Mouse (Mus musculus) regulatory T cell (primary cell): ENCODE results near the gene Serinc3.

Experiments used
- in situ Hi-C: fragments of 300-600 bp; cut with MboI, MseI; formaldehyde crosslinking; loops from one replicate; pipeline ENCODE4 v1.15.1; 2025; ENCODE audit warnings: high pct_unique_total_duplicates

The Serinc3 gene

GRCm38 (mm10) chr2:163596057-163596872, 48.7 kb downstream of the Serinc3 start:
- in situ Hi-C loops, result loop anchor here (5.0 to 10.0 kb wide), 4 partner anchors 61 to 541 kb away; partner anchors contain the start of genes Mybl2 and Oser1

GRCm38 (mm10) chr2:163595119-163595518, 49.8 kb downstream of the Serinc3 start:
- in situ Hi-C loops, result loop anchor here (5.0 to 10.0 kb wide), 4 partner anchors 60 to 540 kb away; partner anchors contain the start of genes Mybl2 and Oser1

GRCm38 (mm10) chr2:163593636-163594282, 51.2 kb downstream of the Serinc3 start:
- in situ Hi-C loops, result loop anchor here (10.0 kb wide), 3 partner anchors 59 to 539 kb away; partner anchors contain the start of genes Mybl2 and Oser1

- in situ Hi-C loops, result loop anchor here (10.0 kb wide), 3 partner anchors 57 to 537 kb away; partner anchors contain the start of genes Mybl2 and Oser1
Observed at GRCm38 (mm10) chr2:163592084-163592483, 52.8 kb downstream of the Serinc3 start.

GRCm38 (mm10) chr2:163590996-163591395, 53.9 kb downstream of the Serinc3 start:
- in situ Hi-C loops, result loop anchor here (10.0 kb wide), 3 partner anchors 56 to 536 kb away; partner anchors contain the start of genes Mybl2 and Oser1

GRCm38 (mm10) chr2:163590211-163590610, 54.7 kb downstream of the Serinc3 start:
- in situ Hi-C loops, result loop anchor here (10.0 kb wide), 3 partner anchors 55 to 535 kb away; partner anchors contain the start of genes Mybl2 and Oser1

- in situ Hi-C loops, result no loop called here
Observed at GRCm38 (mm10) chr2:163587506-163587905, 57.4 kb downstream of the Serinc3 start.

- in situ Hi-C loops, result no loop called here
Observed at GRCm38 (mm10) chr2:163586384-163587261, 58.3 kb downstream of the Serinc3 start.

GRCm38 (mm10) chr2:163584088-163584426, 60.9 kb downstream of the Serinc3 start:
- in situ Hi-C loops, result no loop called here

GRCm38 (mm10) chr2:163583226-163584087, 61.5 kb downstream of the Serinc3 start:
- in situ Hi-C loops, result no loop called here

GRCm38 (mm10) chr2:163580069-163580945, 64.6 kb downstream of the Serinc3 start:
- in situ Hi-C loops, result no loop called here

GRCm38 (mm10) chr2:163577986-163578385, 66.9 kb downstream of the Serinc3 start:
- in situ Hi-C loops, result no loop called here

- in situ Hi-C loops, result no loop called here
Observed at GRCm38 (mm10) chr2:163575248-163575647, 69.7 kb downstream of the Serinc3 start.

GRCm38 (mm10) chr2:163574321-163574720, 70.6 kb downstream of the Serinc3 start:
- in situ Hi-C loops, result loop anchor here (25.0 kb wide), 1 partner anchor 1588 kb away; no protein-coding TSS in a partner anchor
